Mouse (Mus musculus): ENCODE measurements around the gene Rassf4. TPM values are rescaled to one million over a fixed set of nuclear protein-coding genes. Genes with fewer than 3 reads are reported as not detected.
"Not testable (repeated sequence)": the region's sequence is repeated elsewhere in the genome, so short reads cannot be mapped to it uniquely, and the experiment has no call there.

The Rassf4 gene
- total and polyA plus RNA-seq, 2 experiments from 2014 or later = 7.0 to 8.1 TPM

DNA sequence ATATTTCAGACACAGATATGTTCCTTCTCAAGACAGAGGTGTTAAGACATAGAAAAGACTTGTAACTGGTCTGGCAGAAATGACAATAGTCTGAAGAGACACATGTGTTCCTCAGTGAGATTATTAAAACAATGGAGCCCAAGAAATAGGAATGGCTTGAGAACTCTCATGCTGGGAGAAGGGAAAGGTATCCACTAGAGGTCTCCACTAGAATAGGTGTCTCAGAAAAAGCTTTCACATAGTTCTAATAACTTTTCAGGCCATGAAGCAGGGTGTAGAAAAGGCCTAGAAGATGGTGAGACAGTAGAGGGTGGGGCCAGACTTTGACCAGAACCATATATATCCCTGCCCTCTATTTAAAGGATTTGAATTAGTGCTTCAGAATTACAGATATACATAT is 55.7 kb downstream of the Rassf4 start:
- peak; percentile 36 for TF ChIP-seq CTCF (IDR thresholded peaks at IDR 0.05)
- ATAC-seq (ENCODE audit: low FRiP score) = no peak
- Histone ChIP-seq H3K4me3 (ENCODE audit: low read depth, low read length) (no peak overlapping the region), H3K4me1 (ENCODE audit: insufficient read depth, low read length) (no peaks in the 10 kb centered on the region), H3K27me3 (ENCODE audit: insufficient read depth, low read length) (no peaks in the 10 kb centered on the region), H3K4me2 (ENCODE audit: low read depth, low read length, poor library complexity, severe bottlenecking) (no peak overlapping the region), H3K9me3 (ENCODE audit: low read length) (no peaks in the 10 kb centered on the region), H3K27ac (ENCODE audit: low read depth, low read length) (no peak overlapping the region), H3K36me3 (ENCODE audit: insufficient read depth, low read length) (no peaks in the 10 kb centered on the region), H3K9ac (replicated peaks; ENCODE audit: low read length, poor library complexity, severe bottlenecking) (no peak overlapping the region)
- no peak for DNase-seq (ENCODE audit: low spot score)

DNA sequence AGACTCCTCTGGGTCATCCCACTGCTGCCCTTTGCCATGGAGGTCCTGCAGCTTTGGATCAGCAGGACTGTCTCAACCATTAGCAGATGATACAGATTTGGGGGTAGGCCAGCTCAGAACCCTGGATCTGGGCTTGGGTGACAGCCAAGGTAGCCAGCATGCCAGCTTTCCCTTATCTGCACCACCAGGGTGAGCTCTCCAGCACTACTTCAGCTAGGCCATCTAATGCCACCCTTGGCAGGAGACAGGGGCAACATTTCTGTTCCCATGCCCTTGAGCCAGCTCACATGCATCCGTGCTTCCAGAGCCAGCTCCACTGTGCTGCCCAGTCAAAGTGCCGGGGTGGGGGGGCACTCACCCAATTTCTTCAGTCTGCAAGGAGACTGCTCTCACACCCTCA is 58.0 kb downstream of the Rassf4 start:
- H3K27ac ChIP-seq (ENCODE audit: low read depth, low read length) = no peak overlapping the region
- DNase-seq (ENCODE audit: low spot score) (no peak), ATAC-seq (ENCODE audit: low FRiP score) (no peak)
- H3K4me3 ChIP-seq (ENCODE audit: low read depth, low read length) = no peak overlapping the region
- no peak for TF ChIP-seq CTCF (IDR thresholded peaks at IDR 0.05)
- H3K9ac ChIP-seq (replicated peaks; ENCODE audit: low read length, poor library complexity, severe bottlenecking) = no peak overlapping the region
- H3K4me2 ChIP-seq (ENCODE audit: low read depth, low read length, poor library complexity, severe bottlenecking) = no peak overlapping the region
- 93% methylated on average over 2 of the region's 2 CpGs for WGBS
- no peaks in the 10 kb centered on the region for H3K36me3 ChIP-seq (ENCODE audit: insufficient read depth, low read length)
- H3K27me3 ChIP-seq (ENCODE audit: insufficient read depth, low read length) = no peaks in the 10 kb centered on the region
- H3K9me3 ChIP-seq (ENCODE audit: low read length) = no peaks in the 10 kb centered on the region
- H3K4me1 ChIP-seq (ENCODE audit: insufficient read depth, low read length) = no peaks in the 10 kb centered on the region

DNA sequence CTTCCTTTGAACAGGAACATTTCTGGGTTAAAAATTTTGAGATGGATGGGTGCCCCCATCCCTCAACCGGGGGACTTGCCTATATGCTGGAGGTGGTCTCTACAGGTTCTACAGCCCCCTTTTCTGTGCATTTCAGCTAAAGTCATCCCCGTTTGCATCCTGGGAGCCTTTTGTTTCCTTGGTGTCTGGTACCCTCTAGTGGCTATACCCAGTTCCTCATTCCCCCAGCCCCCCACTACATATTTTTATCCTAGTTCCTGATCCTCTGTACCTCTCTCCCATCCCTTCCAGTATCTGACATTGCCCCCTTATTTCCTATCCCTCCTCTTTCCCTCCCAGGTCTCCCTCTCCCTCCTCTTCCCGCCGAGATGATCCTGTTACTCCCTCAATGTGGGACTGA is 66.5 kb downstream of the Rassf4 start:
- Histone ChIP-seq H3K36me3 (ENCODE audit: insufficient read depth, low read length) (no peaks in the 10 kb centered on the region), H3K9me3 (ENCODE audit: low read length) (no peaks in the 10 kb centered on the region), H3K4me3 (ENCODE audit: low read depth, low read length) (no peak overlapping the region), H3K9ac (replicated peaks; ENCODE audit: low read length, poor library complexity, severe bottlenecking) (no peak overlapping the region), H3K4me2 (ENCODE audit: low read depth, low read length, poor library complexity, severe bottlenecking) (no peak overlapping the region), H3K27ac (ENCODE audit: low read depth, low read length) (no peak overlapping the region), H3K27me3 (ENCODE audit: insufficient read depth, low read length) (no peaks in the 10 kb centered on the region), H3K4me1 (ENCODE audit: insufficient read depth, low read length) (no peaks in the 10 kb centered on the region)
- ATAC-seq (ENCODE audit: low FRiP score) = no peak
- 45% methylated on average over 4 of the region's 4 CpGs for WGBS
- TF ChIP-seq CTCF (IDR thresholded peaks at IDR 0.05) = peak; percentile 41
- DNase-seq (ENCODE audit: low spot score) = no peak

DNA sequence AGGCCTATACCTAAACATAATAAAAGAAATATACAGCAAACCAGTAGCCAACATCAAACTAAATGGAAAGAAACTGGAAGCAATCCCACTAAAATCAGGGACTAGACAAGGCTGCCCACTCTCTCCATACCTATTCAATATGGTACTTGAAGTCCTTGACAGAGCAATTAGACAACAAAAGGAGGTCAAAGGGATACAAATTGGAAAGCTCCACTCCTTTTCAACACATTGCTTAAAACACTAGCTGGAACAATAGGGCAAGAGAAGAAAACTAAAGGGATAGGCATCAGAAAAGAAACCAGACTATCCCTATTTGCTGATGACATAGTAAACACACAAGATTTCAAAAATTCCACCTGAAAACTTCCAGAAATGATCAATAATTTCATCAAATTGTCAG is 72.8 kb downstream of the Rassf4 start:
- not testable (repeated sequence) for H3K4me3 ChIP-seq (ENCODE audit: low read depth, low read length); ATAC-seq (ENCODE audit: low FRiP score); H3K4me2 ChIP-seq (ENCODE audit: low read depth, low read length, poor library complexity, severe bottlenecking); H3K27me3 ChIP-seq (ENCODE audit: insufficient read depth, low read length); H3K4me1 ChIP-seq (ENCODE audit: insufficient read depth, low read length); H3K9ac ChIP-seq (replicated peaks; ENCODE audit: low read length, poor library complexity, severe bottlenecking); H3K36me3 ChIP-seq (ENCODE audit: insufficient read depth, low read length); DNase-seq (ENCODE audit: low spot score); H3K9me3 ChIP-seq (ENCODE audit: low read length); H3K27ac ChIP-seq (ENCODE audit: low read depth, low read length)

DNA sequence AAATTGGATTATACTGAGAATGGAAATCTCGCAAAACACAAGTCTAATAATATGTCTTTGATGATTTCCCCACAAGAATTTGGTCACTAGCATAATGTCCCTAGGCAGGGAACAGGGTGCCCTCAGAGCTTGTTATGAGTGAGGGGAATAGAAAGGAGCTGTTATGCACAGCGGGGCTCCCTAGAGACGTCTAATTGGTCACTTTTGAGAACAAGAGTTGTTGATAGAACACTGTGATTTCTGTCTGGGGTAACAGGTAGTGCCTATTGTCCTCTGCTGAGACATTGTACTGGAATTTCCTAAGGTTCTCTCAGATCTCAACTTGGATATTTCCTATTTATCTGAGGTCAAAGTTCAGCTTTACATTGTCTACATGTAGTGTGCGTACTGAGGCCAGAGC is 89.7 kb downstream of the Rassf4 start, which contains the start of gene Olfr215:
Gene Olfr215 (minus strand): TSS at position 101 of the 400 bp plus-strand sequence.
- no peak within 1 kb of the TSS for H3K4me3 ChIP-seq (ENCODE audit: low read depth, low read length)
- no peaks in the 10 kb centered on the region for H3K27me3 ChIP-seq (ENCODE audit: insufficient read depth, low read length)
- TF ChIP-seq CTCF (IDR thresholded peaks at IDR 0.05) = no peak
- DNase-seq (ENCODE audit: low spot score) (no peak), ATAC-seq (ENCODE audit: low FRiP score) (no peak)
- no peak within 1 kb of the TSS for H3K4me2 ChIP-seq (ENCODE audit: low read depth, low read length, poor library complexity, severe bottlenecking)
- no peaks in the 10 kb centered on the region for H3K9me3 ChIP-seq (ENCODE audit: low read length)
- no peak within 1 kb of the TSS for H3K9ac ChIP-seq (replicated peaks; ENCODE audit: low read length, poor library complexity, severe bottlenecking)
- WGBS = 41% methylated on average over 4 of the region's 4 CpGs
- no peak within 1 kb of the TSS for H3K27ac ChIP-seq (ENCODE audit: low read depth, low read length)
- no peaks in the 10 kb centered on the region for H3K4me1 ChIP-seq (ENCODE audit: insufficient read depth, low read length)
- no peaks in the 10 kb centered on the region for H3K36me3 ChIP-seq (ENCODE audit: insufficient read depth, low read length)

Small RNA genes within 50 kb of the gene (microRNA-seq; reads per million reads assigned to microRNA genes)
- not detected for gene Mir7043 (ENCODE audit: borderline number of aligned reads)

Other genes with a start within 250 kb of the Rassf4 start
- gene Alox5, start 212.8 kb downstream of the Rassf4 start, total RNA-seq (2014; rRNA removed) = 0.57 and 1.6 TPM in 2 replicates
- 0.48 and 0.74 TPM in 2 replicates for gene Alox5, start 212.8 kb downstream of the Rassf4 start, polyA plus RNA-seq (2015; fragmentation: Nextera tagmentation; extraction: Ambion mirVana)
- gene Olfr211, start 184.9 kb downstream of the Rassf4 start, total RNA-seq (2014; rRNA removed) = not detected in 2 replicates
- gene Olfr211, start 184.9 kb downstream of the Rassf4 start, polyA plus RNA-seq (2015; fragmentation: Nextera tagmentation; extraction: Ambion mirVana) = not detected in 2 replicates
- gene Olfr212, start 167.4 kb downstream of the Rassf4 start, total RNA-seq (2014; rRNA removed) = not detected in 2 replicates
- gene Olfr212, start 167.4 kb downstream of the Rassf4 start, polyA plus RNA-seq (2015; fragmentation: Nextera tagmentation; extraction: Ambion mirVana) = 0.07 TPM in 1 of 2 replicates, not detected in the other
- not detected in 2 replicates for gene Olfr213, start 135.5 kb downstream of the Rassf4 start, total RNA-seq (2014; rRNA removed)
- not detected in 2 replicates for gene Olfr213, start 135.5 kb downstream of the Rassf4 start, polyA plus RNA-seq (2015; fragmentation: Nextera tagmentation; extraction: Ambion mirVana)
- gene Gm5580, start 122.8 kb downstream of the Rassf4 start, total RNA-seq (2014; rRNA removed) = not detected in 2 replicates
- 0.27 and 0.28 TPM in 2 replicates for gene Gm5580, start 122.8 kb downstream of the Rassf4 start, polyA plus RNA-seq (2015; fragmentation: Nextera tagmentation; extraction: Ambion mirVana)
- 0.99 TPM in 1 of 2 replicates, not detected in the other for gene Olfr214, start 119.7 kb downstream of the Rassf4 start, total RNA-seq (2014; rRNA removed)
- gene Olfr214, start 119.7 kb downstream of the Rassf4 start, polyA plus RNA-seq (2015; fragmentation: Nextera tagmentation; extraction: Ambion mirVana) = not detected in 2 replicates
- 0.05 TPM in 1 of 2 replicates, not detected in the other for gene Olfr215, start 89.8 kb downstream of the Rassf4 start, total RNA-seq (2014; rRNA removed)
- not detected in 2 replicates for gene Olfr215, start 89.8 kb downstream of the Rassf4 start, polyA plus RNA-seq (2015; fragmentation: Nextera tagmentation; extraction: Ambion mirVana)
- gene Zfp422, start 45.0 kb downstream of the Rassf4 start, total RNA-seq (2014; rRNA removed) = 62.8 and 64.5 TPM in 2 replicates
- 95.0 and 96.4 TPM in 2 replicates for gene Zfp422, start 45.0 kb downstream of the Rassf4 start, polyA plus RNA-seq (2015; fragmentation: Nextera tagmentation; extraction: Ambion mirVana)
- 1.4 and 5.0 TPM in 2 replicates for gene Depp1, start 23.3 kb downstream of the Rassf4 start, total RNA-seq (2014; rRNA removed)
- 3.1 TPM in 2 replicates for gene Depp1, start 23.3 kb downstream of the Rassf4 start, polyA plus RNA-seq (2015; fragmentation: Nextera tagmentation; extraction: Ambion mirVana)
- 0.19 and 1.4 TPM in 2 replicates for gene Tmem72, start 43.0 kb upstream of the Rassf4 start, total RNA-seq (2014; rRNA removed)
- 0.02 and 0.14 TPM in 2 replicates for gene Tmem72, start 43.0 kb upstream of the Rassf4 start, polyA plus RNA-seq (2015; fragmentation: Nextera tagmentation; extraction: Ambion mirVana)

All from midbrain, postnatal 0 days (tissue).